Mouse (Mus musculus) layer of hippocampus, adult 8-10 months (tissue): Measurements from ENCODE around the gene Trpv5. TPM values are rescaled to one million over a fixed set of nuclear protein-coding genes. Genes with fewer than 3 reads are reported as not detected.

Experiments
- total RNA-seq, 4 experiments: library from RNA; stranded (reverse); gene quantifications; 2 replicates each; pipeline ENCODE4 v1.2.4; 2022

Trpv5 gene
- total RNA-seq, 4 experiments from 2014 or later = not detected

Other genes with a start within 250 kb of the Trpv5 start
- gene Gm10334, start 234.6 kb downstream of the Trpv5 start, total RNA-seq = not detected
- not detected for gene Prss1, start 221.8 kb downstream of the Trpv5 start, total RNA-seq
- not detected for gene Prss2, start 159.0 kb downstream of the Trpv5 start, total RNA-seq
- gene Ephb6, start 75.3 kb downstream of the Trpv5 start, total RNA-seq = 10 to 100 TPM; 75.3 to 83.9 (median 78.7) TPM
- gene Trpv6, start 44.4 kb downstream of the Trpv5 start, total RNA-seq = 1 to 10 TPM; 1.4 to 2.7 (median 1.9) TPM
- gene Llcfc1, start 3.7 kb upstream of the Trpv5 start, total RNA-seq = not detected
- gene Kel, start 23.6 kb upstream of the Trpv5 start, total RNA-seq = not detected
- gene Olfr459, start 94.4 kb upstream of the Trpv5 start, total RNA-seq = not detected
- gene Pip, start 166.8 kb upstream of the Trpv5 start, total RNA-seq = not detected
- gene Sval2, start 172.2 kb upstream of the Trpv5 start, total RNA-seq = not detected